In the genomic region with DNA sequence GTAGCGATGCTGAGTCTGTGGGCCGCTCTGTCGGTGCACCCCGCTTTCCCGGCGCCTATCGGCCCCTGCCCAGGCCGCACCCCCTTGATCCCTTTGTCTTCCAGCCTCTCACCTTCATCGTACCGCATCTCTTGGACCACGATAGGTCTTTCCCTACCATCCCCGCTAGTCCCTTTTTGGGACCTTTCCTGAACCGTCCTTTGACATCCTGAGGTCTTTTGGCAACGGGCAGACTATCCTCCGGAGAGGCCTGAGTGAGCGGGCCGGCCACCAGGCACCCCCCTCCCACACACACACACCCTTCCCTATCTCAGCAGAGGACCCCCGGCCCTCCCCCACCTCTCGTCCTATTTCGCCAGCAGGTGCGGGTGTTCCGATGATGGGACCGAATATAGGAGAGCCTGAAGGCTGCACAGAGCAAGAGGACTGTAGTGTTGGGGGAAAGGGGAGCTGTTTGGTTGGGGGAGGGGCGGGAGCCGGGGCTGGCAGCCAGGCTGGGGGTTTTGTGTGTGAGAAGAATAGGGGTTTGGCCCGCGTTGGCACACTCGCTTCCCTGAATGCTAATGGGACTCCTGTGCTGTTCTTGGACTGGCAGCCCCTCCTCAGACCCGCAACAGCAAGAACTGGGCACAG, we compare ENCODE assay signal across 8 mouse cellular contexts. TPM values are rescaled to one million over a fixed set of nuclear protein-coding genes. Genes with fewer than 3 reads are reported as not detected.
A peak's percentile ranks its signal among the peaks of the same experiment; 100 is the strongest.
DNase-seq lines count a peak whose midpoint lies in the region; ATAC-seq and TF ChIP-seq lines count a peak whose summit lies in the region.

A gene (minus strand): TSS at position 419 of the 633 bp plus-strand sequence.

- no peaks in the 10 kb centered on the region; the same call in none of the 2 replicates for H3K4me1 ChIP-seq in lung, embryonic 14.5 days (ENCODE audit: insufficient read depth)
- H3K4me1 ChIP-seq in heart, embryonic 16.5 days (ENCODE audit: control insufficient read depth, insufficient read depth, low read length): peaks cover 16% of the 10 kb centered on the region
- peaks cover 49% of the 10 kb centered on the region for H3K4me1 ChIP-seq in midbrain, embryonic 11.5 days (ENCODE audit: control insufficient read depth, insufficient read depth, low read length)

- H3K4me3 ChIP-seq in lung, embryonic 14.5 days (ENCODE audit: low read depth, low read length): peak within 1 kb of the TSS; percentile 47
- peak within 1 kb of the TSS; percentile 56 for H3K4me3 ChIP-seq in heart, embryonic 16.5 days (ENCODE audit: low read length)
- peak within 1 kb of the TSS; percentile 66 for H3K4me3 ChIP-seq in midbrain, embryonic 11.5 days (ENCODE audit: low read depth, low read length)

- ATAC-seq in CD4-positive, CD25-positive, alpha-beta regulatory T cell, adult 4 months: no peak
- ATAC-seq in lung, embryonic 14.5 days (ENCODE audit: insufficient read depth): no peak
- no peak for ATAC-seq in heart, embryonic 16.5 days (replicated peaks; ENCODE audit: extremely low read depth, insufficient read depth, low FRiP score)
- peak; percentile 19; the same call in 1 of the 2 replicates for ATAC-seq in midbrain, embryonic 11.5 days (ENCODE audit: low FRiP score)
- ATAC-seq in granulocyte monocyte progenitor cell, adult 5-6 weeks (replicated peaks; ENCODE audit: poor library complexity, severe bottlenecking): no peak

- H3K36me3 ChIP-seq in lung, embryonic 14.5 days (ENCODE audit: insufficient read depth): no peaks in the 10 kb centered on the region
- no peaks in the 10 kb centered on the region for H3K36me3 ChIP-seq in heart, embryonic 16.5 days (ENCODE audit: control insufficient read depth, insufficient read depth)
- H3K36me3 ChIP-seq in midbrain, embryonic 11.5 days (ENCODE audit: control insufficient read depth, insufficient read depth, low read length): no peaks in the 10 kb centered on the region

- H3K27ac ChIP-seq in lung, embryonic 14.5 days (ENCODE audit: low read depth): no peak within 1 kb of the TSS
- no peak within 1 kb of the TSS for H3K27ac ChIP-seq in heart, embryonic 16.5 days (ENCODE audit: low read length)
- H3K27ac ChIP-seq in midbrain, embryonic 11.5 days (ENCODE audit: low read depth, low read length): peak within 1 kb of the TSS; percentile 67; the same call in 1 of the 2 replicates

- H3K4me2 ChIP-seq in lung, embryonic 14.5 days: peak within 1 kb of the TSS; percentile 93
- peak within 1 kb of the TSS; percentile 88 for H3K4me2 ChIP-seq in heart, embryonic 16.5 days (ENCODE audit: low read depth, low read length)
- H3K4me2 ChIP-seq in midbrain, embryonic 11.5 days: peak within 1 kb of the TSS; percentile 94

- peaks cover 44% of the 10 kb centered on the region for H3K27me3 ChIP-seq in lung, embryonic 14.5 days (ENCODE audit: insufficient read depth, low read length)
- H3K27me3 ChIP-seq in heart, embryonic 16.5 days (ENCODE audit: control insufficient read depth, insufficient read depth, low read length): peaks cover 65% of the 10 kb centered on the region
- H3K27me3 ChIP-seq in midbrain, embryonic 11.5 days (ENCODE audit: control insufficient read depth, insufficient read depth, low read length): no peaks in the 10 kb centered on the region

- no peak for TF ChIP-seq CTCF in lung, embryonic 14.5 days (IDR thresholded peaks at IDR 0.05; ENCODE audit: low read depth)

- no peaks in the 10 kb centered on the region for H3K9me3 ChIP-seq in lung, embryonic 14.5 days (ENCODE audit: low read depth, low read length)
- H3K9me3 ChIP-seq in heart, embryonic 16.5 days (replicated peaks; ENCODE audit: control insufficient read depth, low read length): no peaks in the 10 kb centered on the region
- no peaks in the 10 kb centered on the region for H3K9me3 ChIP-seq in midbrain, embryonic 11.5 days (ENCODE audit: control insufficient read depth, low read length)

- peak; percentile 1 for DNase-seq in CD4-positive, CD25-positive, alpha-beta regulatory T cell, adult 2 months (ENCODE audit: low read depth, low spot score)
- DNase-seq in lung, embryonic 14.5 days: no peak
- no peak for DNase-seq in lung, postnatal 14 days
- DNase-seq in midbrain, embryonic 11.5 days (ENCODE audit: low spot score, missing footprints): no peak
- no peak for DNase-seq in c-Kit-positive CD71-positive TER-119-positive erythroid progenitor cells, embryonic 14.5 days (ENCODE audit: low spot score)

- peak within 1 kb of the TSS; percentile 42 for H3K9ac ChIP-seq in lung, embryonic 14.5 days
- H3K9ac ChIP-seq in heart, embryonic 16.5 days (ENCODE audit: low read length): peak within 1 kb of the TSS; percentile 56
- peak within 1 kb of the TSS; percentile 84 for H3K9ac ChIP-seq in midbrain, embryonic 11.5 days (ENCODE audit: low read length)

- WGBS in lung, embryonic 14.5 days: 2% methylated on average over 29 of the region's 29 CpGs
- 2% methylated on average over 28 of the region's 29 CpGs for WGBS in heart, embryonic 16.5 days
- WGBS in midbrain, embryonic 11.5 days: under 1% methylated on average over 29 of the region's 29 CpGs

RNA-seq across cellular contexts. Expression of the gene that starts here (rescaled TPM):
- polyA plus RNA-seq in CD4-positive, CD25-positive, alpha-beta regulatory T cell, adult 4 months (2017; shearing (Covaris generic)): not detected
- not detected in 2 replicates for polyA plus RNA-seq in lung, embryonic 14.5 days (2014; fragmentation: Nextera tagmentation; extraction: Ambion mirVana)
- not detected in 2 replicates for polyA plus RNA-seq in heart, embryonic 16.5 days (2015; fragmentation: Nextera tagmentation; extraction: Ambion mirVana)
- polyA plus RNA-seq in midbrain, embryonic 11.5 days (2014; fragmentation: Nextera tagmentation; extraction: Ambion mirVana): 3.7 and 4.5 TPM in 2 replicates
- not detected in 2 replicates for total RNA-seq in granulocyte monocyte progenitor cell, adult 5-6 weeks (2014; fragmentation: Nextera tagmentation)
- total RNA-seq in granulocyte monocyte progenitor cell, adult 5-6 weeks (2017): not detected in 2 replicates
